Mouse (Mus musculus): ENCODE results near the gene Coq6. TPM values are rescaled to one million over a fixed set of nuclear protein-coding genes. Genes with fewer than 3 reads are reported as not detected.

The Coq6 gene
- polyA plus RNA-seq (2012; rRNA removed), result 19.0 and 23.1 TPM in 2 replicates

GRCm38 (mm10) chr12:84361555-84362489 lies at the start of gene Coq6, which contains the start of gene Fam161b:
Gene Coq6, plus strand, starts transcription at chr12:84361657.
Gene Fam161b, minus strand, starts transcription at chr12:84361833.

GRCm38 (mm10) chr12:84316721-84317621 lies 44.5 kb upstream of the Coq6 start, which contains the start of gene Zfp410:
Gene Zfp410, plus strand, starts transcription at chr12:84316852.

GRCm38 (mm10) chr12:84408819-84409507 lies 47.5 kb downstream of the Coq6 start, which contains the start of the genes Entpd5 and Bbof1:
Gene Entpd5, minus strand, starts transcription at chr12:84409029.
Gene Bbof1, plus strand, starts transcription at chr12:84409071.

GRCm38 (mm10) chr12:84416834-84417604 lies 55.6 kb downstream of the Coq6 start, which contains the start of gene Rnf113a2:
Gene Rnf113a2, plus strand, starts transcription at chr12:84417196.

Other genes with a start within 250 kb of the Coq6 start
- gene Dnal1, start 247.3 kb upstream of the Coq6 start, polyA plus RNA-seq (2012; rRNA removed), result 0.29 and 0.90 TPM in 2 replicates
- gene Pnma1, start 213.2 kb upstream of the Coq6 start, polyA plus RNA-seq (2012; rRNA removed), result 0.19 TPM in 1 of 2 replicates, not detected in the other
- gene Elmsan1, start 142.8 kb upstream of the Coq6 start, polyA plus RNA-seq (2012; rRNA removed), result 4.8 and 5.7 TPM in 2 replicates
- 1.5 and 2.0 TPM in 2 replicates for gene Ptgr2, start 76.4 kb upstream of the Coq6 start, polyA plus RNA-seq (2012; rRNA removed)
- gene Zfp410, start 44.8 kb upstream of the Coq6 start, polyA plus RNA-seq (2012; rRNA removed), result 5.9 and 7.5 TPM in 2 replicates
- gene Fam161b, start 176 bp downstream of the Coq6 start, polyA plus RNA-seq (2012; rRNA removed), result 0.31 and 0.45 TPM in 2 replicates
- 4.5 and 6.2 TPM in 2 replicates for gene Entpd5, start 47.4 kb downstream of the Coq6 start, polyA plus RNA-seq (2012; rRNA removed)
- gene Bbof1, start 47.4 kb downstream of the Coq6 start, polyA plus RNA-seq (2012; rRNA removed), result not detected in 2 replicates
- gene Rnf113a2, start 55.5 kb downstream of the Coq6 start, polyA plus RNA-seq (2012; rRNA removed), result 0.17 and 0.57 TPM in 2 replicates
- gene Aldh6a1, start 89.3 kb downstream of the Coq6 start, polyA plus RNA-seq (2012; rRNA removed), result 4.3 and 6.6 TPM in 2 replicates
- gene Lin52, start 89.8 kb downstream of the Coq6 start, polyA plus RNA-seq (2012; rRNA removed), result 1.6 and 2.8 TPM in 2 replicates
- gene Vsx2, start 208.1 kb downstream of the Coq6 start, polyA plus RNA-seq (2012; rRNA removed), result not detected in 2 replicates

Measured in stomach, adult 2 months (tissue).